Mouse (Mus musculus) layer of hippocampus, postnatal 36 days (tissue): ENCODE data around the gene Cpb1. TPM values are rescaled to one million over a fixed set of nuclear protein-coding genes. Genes with fewer than 3 reads are reported as not detected.

ENCODE experiments used
- microRNA-seq, 2 experiments: library from miRNA; unstranded; fragments of <30 nt; microRNA quantifications; one replicate each; pipeline ENCODE4 v1.2.0; 2021
- total RNA-seq, 2 experiments: library from RNA; stranded (reverse); gene quantifications; 2 replicates each; pipeline ENCODE4 v1.2.3; 2021

Cpb1 gene
- total RNA-seq, 2 experiments from 2014 or later = not detected

Small RNA genes lying within 50 kb of the gene (microRNA-seq; reads per million reads assigned to microRNA genes)
- 0 to 1.1 reads per million in 2 experiments for gene Mir7007

Other genes starting within 250 kb of the Cpb1 start
- gene Hps3, start 240.4 kb downstream of the Cpb1 start, total RNA-seq = 10 to 100 TPM; 20.5 to 22.0 TPM
- 10 to 100 TPM; 23.7 to 25.7 TPM for gene Hltf, start 217.9 kb downstream of the Cpb1 start, total RNA-seq
- 10 to 100 TPM; 44.1 to 46.9 TPM for gene Gyg, start 120.4 kb downstream of the Cpb1 start, total RNA-seq
- under 1 TPM; 0.40 to 0.96 TPM for gene Cpa3, start 33.6 kb downstream of the Cpb1 start, total RNA-seq
- not detected for gene Agtr1b, start 91.4 kb upstream of the Cpb1 start, total RNA-seq